Mouse (Mus musculus): ENCODE measurements around the gene Gm5741. TPM values are rescaled to one million over a fixed set of nuclear protein-coding genes. Genes with fewer than 3 reads are reported as not detected.
"Not testable (repeated sequence)": the region's sequence is repeated elsewhere in the genome, so short reads cannot be mapped to it uniquely, and the experiment has no call there.

The Gm5741 gene
- polyA plus RNA-seq, 1 experiment from 2014 or later, result not detected

- TF ChIP-seq CTCF (IDR thresholded peaks at IDR 0.05; ENCODE audit: low read depth), result peak; percentile 52; the same call in 1 of the 2 replicates
- 3% methylated on average over 30 of the region's 30 CpGs for WGBS
- Histone ChIP-seq H3K9me3 (replicated peaks; ENCODE audit: low read length) (no peaks in the 10 kb centered on the region), H3K4me1 (replicated peaks; ENCODE audit: insufficient read depth, low read length) (no peaks in the 10 kb centered on the region; the same call in 1 of the 2 replicates), H3K4me2 (ENCODE audit: low read length) (peak within 1 kb of the TSS; percentile 95), H3K4me3 (replicated peaks; ENCODE audit: low read depth, low read length) (peak within 1 kb of the TSS; percentile 65), H3K9ac (ENCODE audit: low read depth, low read length) (peak within 1 kb of the TSS; percentile 73), H3K27me3 (ENCODE audit: insufficient read depth, low read length) (no peaks in the 10 kb centered on the region), H3K27ac (peak within 1 kb of the TSS; percentile 62; the same call in 1 of the 2 replicates), H3K36me3 (ENCODE audit: insufficient read depth, low read length) (peaks cover 22% of the 10 kb centered on the region)
- DNase-seq (ENCODE audit: low spot score) (peak; percentile 93), ATAC-seq (replicated peaks; ENCODE audit: low FRiP score, low read depth) (peak; percentile 86)
These were observed 15.5 kb upstream of the Gm5741 start, which contains the start of gene Man2b1 for GRCm38 (mm10) chr8:85083108-85083813. Gene Man2b1, plus strand, starts transcription at chr8:85083270.

GRCm38 (mm10) chr8:85082169-85082568 is 14.4 kb upstream of the Gm5741 start:
- DNase-seq (ENCODE audit: low spot score); H3K4me2 ChIP-seq (ENCODE audit: low read length); H3K4me1 ChIP-seq (replicated peaks; ENCODE audit: insufficient read depth, low read length); H3K27ac ChIP-seq; H3K4me3 ChIP-seq (replicated peaks; ENCODE audit: low read depth, low read length); H3K9me3 ChIP-seq (replicated peaks; ENCODE audit: low read length); H3K9ac ChIP-seq (ENCODE audit: low read depth, low read length); H3K27me3 ChIP-seq (ENCODE audit: insufficient read depth, low read length); ATAC-seq (replicated peaks; ENCODE audit: low FRiP score, low read depth): not testable (repeated sequence)
- 86% methylated on average over 4 of the region's 4 CpGs for WGBS
- H3K36me3 ChIP-seq (ENCODE audit: insufficient read depth, low read length), result peaks cover 13% of the 10 kb centered on the region

GRCm38 (mm10) chr8:85081216-85081555 is 13.4 kb upstream of the Gm5741 start, which contains the start of gene Wdr83:
Gene Wdr83, minus strand, starts transcription at chr8:85081306.
- WGBS, result 1% methylated on average over 9 of the region's 9 CpGs
- H3K27ac ChIP-seq, result peak within 1 kb of the TSS; percentile 82
- no peaks in the 10 kb centered on the region; the same call in 1 of the 2 replicates for H3K4me1 ChIP-seq (replicated peaks; ENCODE audit: insufficient read depth, low read length)
- no peak for TF ChIP-seq CTCF (IDR thresholded peaks at IDR 0.05; ENCODE audit: low read depth)
- no peaks in the 10 kb centered on the region for H3K9me3 ChIP-seq (replicated peaks; ENCODE audit: low read length)
- H3K9ac ChIP-seq (ENCODE audit: low read depth, low read length), result peak within 1 kb of the TSS; percentile 87
- peak within 1 kb of the TSS; percentile 72 for H3K4me3 ChIP-seq (replicated peaks; ENCODE audit: low read depth, low read length)
- peak; percentile 61 for ATAC-seq (replicated peaks; ENCODE audit: low FRiP score, low read depth)
- no peaks in the 10 kb centered on the region for H3K27me3 ChIP-seq (ENCODE audit: insufficient read depth, low read length)
- H3K36me3 ChIP-seq (ENCODE audit: insufficient read depth, low read length), result peaks cover 11% of the 10 kb centered on the region
- DNase-seq (ENCODE audit: low spot score), result peak; percentile 71
- peak within 1 kb of the TSS; percentile 96 for H3K4me2 ChIP-seq (ENCODE audit: low read length)

- H3K4me3 ChIP-seq (replicated peaks; ENCODE audit: low read depth, low read length), result peak within 1 kb of the TSS; percentile 72
- H3K4me2 ChIP-seq (ENCODE audit: low read length), result peak within 1 kb of the TSS; percentile 96
- H3K9me3 ChIP-seq (replicated peaks; ENCODE audit: low read length), result no peaks in the 10 kb centered on the region
- under 1% methylated on average over 30 of the region's 30 CpGs for WGBS
- H3K27ac ChIP-seq, result peak within 1 kb of the TSS; percentile 82
- H3K9ac ChIP-seq (ENCODE audit: low read depth, low read length), result peak within 1 kb of the TSS; percentile 87
- H3K36me3 ChIP-seq (ENCODE audit: insufficient read depth, low read length), result peaks cover 12% of the 10 kb centered on the region
- ATAC-seq (replicated peaks; ENCODE audit: low FRiP score, low read depth) (peak; percentile 5), DNase-seq (ENCODE audit: low spot score) (peak; percentile 83)
- no peak for TF ChIP-seq CTCF (IDR thresholded peaks at IDR 0.05; ENCODE audit: low read depth)
- no peaks in the 10 kb centered on the region for H3K27me3 ChIP-seq (ENCODE audit: insufficient read depth, low read length)
- H3K4me1 ChIP-seq (replicated peaks; ENCODE audit: insufficient read depth, low read length), result no peaks in the 10 kb centered on the region; the same call in 1 of the 2 replicates
These were observed 12.9 kb upstream of the Gm5741 start, which contains the start of gene Wdr83os for GRCm38 (mm10) chr8:85080532-85081215. Gene Wdr83os, plus strand, starts transcription at chr8:85080740.

- Histone ChIP-seq H3K4me3 (replicated peaks; ENCODE audit: low read depth, low read length) (peak overlapping the region; percentile 72), H3K36me3 (ENCODE audit: insufficient read depth, low read length) (peaks cover 14% of the 10 kb centered on the region), H3K9me3 (replicated peaks; ENCODE audit: low read length) (no peaks in the 10 kb centered on the region), H3K4me1 (replicated peaks; ENCODE audit: insufficient read depth, low read length) (no peaks in the 10 kb centered on the region; the same call in 1 of the 2 replicates), H3K4me2 (ENCODE audit: low read length) (peak overlapping the region; percentile 96), H3K27me3 (ENCODE audit: insufficient read depth, low read length) (no peaks in the 10 kb centered on the region), H3K9ac (ENCODE audit: low read depth, low read length) (peak overlapping the region; percentile 87), H3K27ac (peak overlapping the region; percentile 82)
- TF ChIP-seq CTCF (IDR thresholded peaks at IDR 0.05; ENCODE audit: low read depth), result no peak
- ATAC-seq (replicated peaks; ENCODE audit: low FRiP score, low read depth) (no peak), DNase-seq (ENCODE audit: low spot score) (no peak)
- WGBS, result under 1% methylated on average over 25 of the region's 25 CpGs
These were observed 12.4 kb upstream of the Gm5741 start for GRCm38 (mm10) chr8:85080214-85080531.

GRCm38 (mm10) chr8:85076993-85077392 is 9.2 kb upstream of the Gm5741 start:
- TF ChIP-seq CTCF (IDR thresholded peaks at IDR 0.05; ENCODE audit: low read depth), result peak; percentile 99
- 3% methylated on average over 2 of the region's 2 CpGs for WGBS
- peaks cover 25% of the 10 kb centered on the region for H3K36me3 ChIP-seq (ENCODE audit: insufficient read depth, low read length)

More at GRCm38 (mm10) chr8:85076993-85077392, 9.2 kb upstream of the Gm5741 start:
- no peaks in the 10 kb centered on the region for H3K27me3 ChIP-seq (ENCODE audit: insufficient read depth, low read length)
- H3K4me1 ChIP-seq (replicated peaks; ENCODE audit: insufficient read depth, low read length), result no peaks in the 10 kb centered on the region; the same call in 1 of the 2 replicates
- no peak for ATAC-seq (replicated peaks; ENCODE audit: low FRiP score, low read depth)
- no peak overlapping the region for H3K27ac ChIP-seq
- no peak overlapping the region for H3K4me3 ChIP-seq (replicated peaks; ENCODE audit: low read depth, low read length)
- H3K4me2 ChIP-seq (ENCODE audit: low read length), result no peak overlapping the region
- DNase-seq (ENCODE audit: low spot score), result peak; percentile 93
- no peaks in the 10 kb centered on the region for H3K9me3 ChIP-seq (replicated peaks; ENCODE audit: low read length)
- no peak overlapping the region for H3K9ac ChIP-seq (ENCODE audit: low read depth, low read length)

All from kidney, postnatal 0 days (tissue).